Mouse (Mus musculus): ENCODE data around the gene Alpk3. TPM values are rescaled to one million over a fixed set of nuclear protein-coding genes. Genes with fewer than 3 reads are reported as not detected.

Gene Alpk3
- polyA plus RNA-seq (2012; rRNA removed) = 0.25 and 0.31 TPM in 2 replicates

DNA sequence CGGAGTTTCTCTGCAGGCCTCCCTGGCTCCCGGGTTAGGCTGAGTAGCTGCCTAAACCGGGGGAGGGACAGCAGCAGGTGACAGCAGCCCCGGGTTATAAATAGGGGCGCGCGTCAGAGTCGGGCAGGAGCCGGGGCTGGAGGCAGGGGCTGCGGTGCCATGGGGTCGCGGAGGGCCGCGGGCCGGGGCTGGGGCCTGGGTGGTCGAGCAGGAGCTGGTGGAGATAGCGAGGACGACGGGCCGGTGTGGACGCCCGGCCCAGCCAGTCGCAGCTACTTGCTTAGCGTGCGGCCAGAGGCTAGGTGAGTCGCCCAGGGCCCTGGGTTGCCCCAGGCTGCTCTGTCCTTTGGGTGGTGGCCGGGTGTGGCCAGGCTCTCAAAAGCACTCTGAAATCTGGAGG lies at the start of gene Alpk3:
Alpk3 (plus strand) TSS at position 130 of the 400 bp plus-strand sequence.
- Histone ChIP-seq H3K27ac (ENCODE audit: insufficient read depth, low read length) (no peak within 1 kb of the TSS), H3K4me3 (ENCODE audit: insufficient read depth, low read length) (no peak within 1 kb of the TSS), H3K4me1 (ENCODE audit: control insufficient read depth, insufficient read depth, low read length) (no peaks in the 10 kb centered on the region)
- TF ChIP-seq POLR2A (IDR thresholded peaks at IDR 0.05; ENCODE audit: extremely low read depth, insufficient read depth, low read length) (no peak), CTCF (IDR thresholded peaks at IDR 0.05; ENCODE audit: extremely low read depth, insufficient read depth, low read length) (no peak)

GRCm38 (mm10) chr7:81008285-81008684 lies 49.1 kb upstream of the Alpk3 start:
- Histone ChIP-seq H3K4me3 (ENCODE audit: insufficient read depth, low read length) (no peak overlapping the region), H3K4me1 (ENCODE audit: control insufficient read depth, insufficient read depth, low read length) (peaks cover 4% of the 10 kb centered on the region), H3K27ac (ENCODE audit: insufficient read depth, low read length) (no peak overlapping the region)
- TF ChIP-seq POLR2A (IDR thresholded peaks at IDR 0.05; ENCODE audit: extremely low read depth, insufficient read depth, low read length) (no peak), CTCF (IDR thresholded peaks at IDR 0.05; ENCODE audit: extremely low read depth, insufficient read depth, low read length) (no peak)

DNA sequence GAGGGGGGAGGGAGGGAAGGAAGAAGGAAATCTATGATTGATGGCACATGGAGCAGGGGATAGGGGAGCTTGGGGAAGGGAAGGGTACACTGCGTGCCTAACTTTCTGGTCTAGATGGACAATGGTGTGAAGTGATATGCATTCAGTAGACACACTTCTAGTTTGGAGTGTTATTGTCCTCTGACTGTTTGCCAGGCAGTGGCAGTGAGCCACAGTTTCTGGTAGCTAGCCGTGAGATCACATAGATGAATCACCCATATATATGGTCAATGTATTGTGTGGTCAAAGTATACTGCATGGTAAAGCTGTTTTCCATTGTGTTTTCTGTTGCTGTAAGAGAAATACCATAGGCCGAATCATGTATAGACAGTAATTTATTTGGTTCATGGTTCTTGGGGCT lies 45.8 kb upstream of the Alpk3 start:
- TF ChIP-seq CTCF (IDR thresholded peaks at IDR 0.05; ENCODE audit: extremely low read depth, insufficient read depth, low read length) (no peak), POLR2A (IDR thresholded peaks at IDR 0.05; ENCODE audit: extremely low read depth, insufficient read depth, low read length) (no peak)
- H3K4me1 ChIP-seq (ENCODE audit: control insufficient read depth, insufficient read depth, low read length) = peaks cover 1% of the 10 kb centered on the region; the same call in 1 of the 2 replicates

DNA sequence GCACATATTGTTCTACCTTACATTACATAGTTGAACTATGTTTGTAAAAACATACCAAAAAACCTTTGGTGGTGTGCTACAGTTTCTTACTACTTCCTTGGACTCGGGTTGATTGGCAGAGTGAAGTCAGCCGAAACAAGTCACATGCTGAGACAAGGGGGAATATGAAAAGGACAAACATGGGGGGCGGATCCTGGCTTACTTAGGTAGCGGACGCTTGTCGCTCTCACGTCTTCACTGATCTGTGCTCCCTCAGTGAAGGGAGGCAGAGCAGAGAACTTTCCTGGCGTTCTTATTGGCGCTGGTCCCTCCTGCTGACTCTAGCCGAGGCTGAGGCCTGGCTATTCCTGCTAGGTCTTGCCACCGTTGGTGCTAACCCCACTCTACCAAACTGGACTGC lies 37.1 kb upstream of the Alpk3 start:
- H3K4me3 ChIP-seq (ENCODE audit: insufficient read depth, low read length) = no peak overlapping the region
- TF ChIP-seq CTCF (IDR thresholded peaks at IDR 0.05; ENCODE audit: extremely low read depth, insufficient read depth, low read length) (no peak), POLR2A (IDR thresholded peaks at IDR 0.05; ENCODE audit: extremely low read depth, insufficient read depth, low read length) (no peak)
- no peaks in the 10 kb centered on the region; the same call in 1 of the 2 replicates for H3K4me1 ChIP-seq (ENCODE audit: control insufficient read depth, insufficient read depth, low read length)
- H3K27ac ChIP-seq (ENCODE audit: insufficient read depth, low read length) = no peak overlapping the region

More for the DNA sequence above, 45.8 kb upstream of the Alpk3 start:
- Histone ChIP-seq H3K4me3 (ENCODE audit: insufficient read depth, low read length) (no peak overlapping the region), H3K27ac (ENCODE audit: insufficient read depth, low read length) (no peak overlapping the region)

GRCm38 (mm10) chr7:81022731-81023130 lies 34.7 kb upstream of the Alpk3 start:
- Histone ChIP-seq H3K27ac (ENCODE audit: insufficient read depth, low read length) (no peak overlapping the region), H3K4me3 (ENCODE audit: insufficient read depth, low read length) (no peak overlapping the region), H3K4me1 (ENCODE audit: control insufficient read depth, insufficient read depth, low read length) (no peaks in the 10 kb centered on the region; the same call in 1 of the 2 replicates)
- TF ChIP-seq POLR2A (IDR thresholded peaks at IDR 0.05; ENCODE audit: extremely low read depth, insufficient read depth, low read length) (no peak), CTCF (IDR thresholded peaks at IDR 0.05; ENCODE audit: extremely low read depth, insufficient read depth, low read length) (no peak)

DNA sequence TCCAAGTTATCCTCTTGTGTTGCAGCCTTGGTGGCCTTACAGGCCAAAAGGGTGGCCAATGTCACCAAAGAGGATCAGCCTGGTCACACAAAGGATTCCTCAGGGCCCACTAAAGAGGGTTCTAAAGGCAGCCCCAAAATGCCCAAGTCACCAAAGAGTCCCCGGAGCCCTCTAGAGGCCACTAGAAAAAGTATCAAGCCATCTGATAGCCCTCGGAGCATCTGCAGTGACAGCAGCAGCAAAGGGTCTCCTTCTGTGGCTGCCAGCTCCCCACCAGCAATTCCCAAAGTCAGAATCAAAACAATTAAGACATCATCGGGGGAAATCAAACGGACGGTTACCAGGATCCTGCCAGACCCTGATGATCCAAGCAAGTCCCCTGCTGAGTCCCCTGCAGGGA lies 33.3 kb upstream of the Alpk3 start:
- H3K4me1 ChIP-seq (ENCODE audit: control insufficient read depth, insufficient read depth, low read length) = no peaks in the 10 kb centered on the region; the same call in 1 of the 2 replicates
- TF ChIP-seq CTCF (IDR thresholded peaks at IDR 0.05; ENCODE audit: extremely low read depth, insufficient read depth, low read length) (no peak), POLR2A (IDR thresholded peaks at IDR 0.05; ENCODE audit: extremely low read depth, insufficient read depth, low read length) (no peak)
- no peak overlapping the region for H3K27ac ChIP-seq (ENCODE audit: insufficient read depth, low read length)
- no peak overlapping the region for H3K4me3 ChIP-seq (ENCODE audit: insufficient read depth, low read length)

DNA sequence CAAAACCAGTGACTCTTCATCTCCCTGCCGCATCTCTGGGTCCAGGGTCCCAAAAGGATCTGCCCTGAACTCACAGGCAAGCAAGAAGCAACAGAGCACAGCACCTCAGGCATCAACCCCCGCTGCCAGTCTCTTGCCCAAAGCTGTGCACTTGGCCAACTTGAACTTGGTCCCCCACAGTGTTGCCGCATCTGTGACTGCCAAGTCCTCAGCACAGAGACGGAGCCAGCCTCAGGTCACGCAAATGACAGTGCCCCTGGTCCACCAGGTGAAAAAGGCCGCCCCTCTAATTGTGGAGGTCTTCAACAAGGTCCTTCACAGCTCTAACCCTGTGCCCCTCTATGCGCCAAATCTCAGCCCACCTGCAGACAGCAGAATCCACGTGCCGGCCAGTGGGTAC lies 32.7 kb upstream of the Alpk3 start:
- H3K4me3 ChIP-seq (ENCODE audit: insufficient read depth, low read length) = no peak overlapping the region
- H3K27ac ChIP-seq (ENCODE audit: insufficient read depth, low read length) = no peak overlapping the region
- H3K4me1 ChIP-seq (ENCODE audit: control insufficient read depth, insufficient read depth, low read length) = no peaks in the 10 kb centered on the region; the same call in 1 of the 2 replicates
- TF ChIP-seq CTCF (IDR thresholded peaks at IDR 0.05; ENCODE audit: extremely low read depth, insufficient read depth, low read length) = no peak
- TF ChIP-seq POLR2A (IDR thresholded peaks at IDR 0.05; ENCODE audit: extremely low read depth, insufficient read depth, low read length) = no peak

- no peaks in the 10 kb centered on the region; the same call in 1 of the 2 replicates for H3K4me1 ChIP-seq (ENCODE audit: control insufficient read depth, insufficient read depth, low read length)
- no peak overlapping the region for H3K4me3 ChIP-seq (ENCODE audit: insufficient read depth, low read length)
- TF ChIP-seq CTCF (IDR thresholded peaks at IDR 0.05; ENCODE audit: extremely low read depth, insufficient read depth, low read length) = no peak
- no peak for TF ChIP-seq POLR2A (IDR thresholded peaks at IDR 0.05; ENCODE audit: extremely low read depth, insufficient read depth, low read length)
- no peak overlapping the region for H3K27ac ChIP-seq (ENCODE audit: insufficient read depth, low read length)
These were observed 31.6 kb upstream of the Alpk3 start for GRCm38 (mm10) chr7:81025751-81026150.

- H3K4me1 ChIP-seq (ENCODE audit: control insufficient read depth, insufficient read depth, low read length) = no peaks in the 10 kb centered on the region
- H3K4me3 ChIP-seq (ENCODE audit: insufficient read depth, low read length) = no peak overlapping the region
- H3K27ac ChIP-seq (ENCODE audit: insufficient read depth, low read length) = no peak overlapping the region
- no peak for TF ChIP-seq POLR2A (IDR thresholded peaks at IDR 0.05; ENCODE audit: extremely low read depth, insufficient read depth, low read length)
- no peak for TF ChIP-seq CTCF (IDR thresholded peaks at IDR 0.05; ENCODE audit: extremely low read depth, insufficient read depth, low read length)
These were observed 17.7 kb upstream of the Alpk3 start for GRCm38 (mm10) chr7:81039711-81040110.

- no peak overlapping the region for H3K27ac ChIP-seq (ENCODE audit: insufficient read depth, low read length)
- H3K4me3 ChIP-seq (ENCODE audit: insufficient read depth, low read length) = no peak overlapping the region
- TF ChIP-seq CTCF (IDR thresholded peaks at IDR 0.05; ENCODE audit: extremely low read depth, insufficient read depth, low read length) (no peak), POLR2A (IDR thresholded peaks at IDR 0.05; ENCODE audit: extremely low read depth, insufficient read depth, low read length) (no peak)
- no peaks in the 10 kb centered on the region for H3K4me1 ChIP-seq (ENCODE audit: control insufficient read depth, insufficient read depth, low read length)
These were observed 14.3 kb upstream of the Alpk3 start for GRCm38 (mm10) chr7:81043023-81043620.

Data from cortical plate, adult 2 months (tissue).